Mouse (Mus musculus) small intestine, adult 2 months (tissue): ENCODE results near the gene Osm.

ENCODE experiments used
- CTCF ChIP-seq: fragments of 200-500 bp; IDR thresholded peaks from 2 replicates; pipeline ENCODE4 v1.5.1; 2012; ENCODE audit warnings: low read depth, mild to moderate bottlenecking, control low read depth, inconsistent platforms, low read length, moderate library complexity, mixed read lengths; ENCODE audit not compliant: insufficient replicate concordance, insufficient read length; ENCODE audit errors: extremely low read depth
- POLR2A ChIP-seq: fragments of 200-500 bp; IDR thresholded peaks from 2 replicates; pipeline ENCODE4 v1.6.1; 2012; ENCODE audit warnings: low read depth, mild to moderate bottlenecking, control low read depth, inconsistent platforms, low read length, moderate library complexity

DNA sequence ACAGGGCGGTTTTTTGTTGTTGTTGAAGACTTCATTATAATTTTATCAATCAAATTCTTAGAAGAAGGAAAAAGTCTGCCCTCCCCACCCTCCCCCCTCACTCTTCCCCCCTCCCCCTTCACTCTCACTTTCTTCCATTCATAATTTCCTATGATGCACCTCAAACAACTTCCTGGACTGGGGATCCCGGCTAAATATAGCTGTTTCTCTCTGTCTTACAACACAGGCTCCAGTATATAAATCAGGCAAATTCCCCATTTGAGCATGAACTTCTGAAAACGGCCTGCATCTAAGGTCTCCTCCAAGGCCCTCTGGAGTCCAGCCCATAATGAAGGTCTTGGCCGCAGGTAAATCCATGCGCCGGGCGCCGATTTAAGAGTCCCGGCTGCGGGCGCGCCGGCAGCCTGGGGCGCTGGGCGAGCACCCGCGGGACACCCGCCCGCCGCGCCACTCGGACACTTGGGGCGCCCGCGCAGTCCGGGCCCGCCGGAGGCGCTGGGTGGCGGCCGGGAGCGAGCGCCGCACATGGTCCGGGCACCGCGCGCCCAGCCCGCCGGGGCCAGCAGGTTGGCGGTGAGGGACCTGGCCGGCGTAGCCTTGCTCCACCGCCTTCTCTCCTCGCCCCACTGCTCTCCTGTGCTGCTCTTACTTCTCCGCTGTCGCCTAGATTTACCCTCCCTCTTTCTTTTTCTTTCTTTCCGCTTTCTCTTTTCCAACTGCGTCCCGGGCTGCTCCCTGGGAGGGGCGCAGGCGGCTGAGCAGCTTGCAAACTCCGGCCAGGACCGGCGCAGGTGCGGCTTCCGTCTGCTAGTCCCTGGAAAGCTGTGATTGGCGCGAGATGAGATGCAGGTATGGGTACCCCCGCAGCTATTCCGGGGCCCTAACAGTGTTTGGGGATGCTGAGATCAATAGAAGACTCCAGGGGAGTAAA, 30.3 kb downstream of the Osm start:
- no peak for TF ChIP-seq POLR2A
- TF ChIP-seq CTCF, result no peak
